Mouse (Mus musculus): Measurements from ENCODE around the gene Bax. TPM values are rescaled to one million over a fixed set of nuclear protein-coding genes. Genes with fewer than 3 reads are reported as not detected.
"Not testable (repeated sequence)": the region's sequence is repeated elsewhere in the genome, so short reads cannot be mapped to it uniquely, and the experiment has no call there.

Bax gene
- polyA plus RNA-seq, 1 experiment from 2014 or later: 201 TPM

- CTCF ChIA-PET: interaction anchor here (1.3 to 2.1 kb wide), 3 partner anchors 16 to 63 kb away, joined by 3 to 6 read pairs (median 4); no protein-coding TSS in a partner anchor
- in situ Hi-C loops (cut with MboI; ENCODE audit: low pct_unique_long_range_greater_than_20kb): no loop called here
- POLR2A ChIA-PET: interaction anchor here (0.6 kb wide), 1 partner anchor 30 kb away, joined by 3 read pairs; no protein-coding TSS in a partner anchor
- no peaks in the 10 kb centered on the region for H3K27me3 ChIP-seq
- no peak for TF ChIP-seq CTCF (IDR thresholded peaks at IDR 0.05)
- ATAC-seq: no peak
- no peak for DNase-seq (ENCODE audit: low read depth, low spot score)
These were observed 26.3 kb upstream of the Bax start for GRCm38 (mm10) chr7:45492951-45493350.

- ATAC-seq (no peak), DNase-seq (ENCODE audit: low read depth, low spot score) (no peak)
- CTCF ChIA-PET: interaction anchor here (0.9 to 1.4 kb wide), 2 partner anchors 16 kb away, joined by 3 to 4 read pairs; no protein-coding TSS in a partner anchor
- H3K27me3 ChIP-seq: no peaks in the 10 kb centered on the region
- in situ Hi-C loops (cut with MboI; ENCODE audit: low pct_unique_long_range_greater_than_20kb): no loop called here
- POLR2A ChIA-PET: no interaction called here
- no peak for TF ChIP-seq CTCF (IDR thresholded peaks at IDR 0.05)
These were observed 25.6 kb upstream of the Bax start for GRCm38 (mm10) chr7:45492225-45492844.

GRCm38 (mm10) chr7:45491264-45491663, 24.6 kb upstream of the Bax start:
- in situ Hi-C loops (cut with MboI; ENCODE audit: low pct_unique_long_range_greater_than_20kb): no loop called here
- CTCF ChIA-PET: interaction anchor here (0.8 to 1.3 kb wide), 2 partner anchors 10 to 70 kb away, joined by 3 read pairs; partner anchors contain the start of gene Tulp2
- H3K27me3 ChIP-seq: no peaks in the 10 kb centered on the region
- DNase-seq (ENCODE audit: low read depth, low spot score): no peak
- POLR2A ChIA-PET: interaction anchor here (0.6 kb wide), 1 partner anchor 55 kb away, joined by 7 read pairs; no protein-coding TSS in a partner anchor
- no peak for ATAC-seq
- no peak for TF ChIP-seq CTCF (IDR thresholded peaks at IDR 0.05)

- CTCF ChIA-PET: interaction anchor here (0.8 to 1.3 kb wide), 2 partner anchors 10 to 70 kb away, joined by 3 read pairs; partner anchors contain the start of gene Tulp2
- H3K27me3 ChIP-seq: no peaks in the 10 kb centered on the region
- ATAC-seq (no peak), DNase-seq (ENCODE audit: low read depth, low spot score) (no peak)
- POLR2A ChIA-PET: no interaction called here
- in situ Hi-C loops (cut with MboI; ENCODE audit: low pct_unique_long_range_greater_than_20kb): no loop called here
- TF ChIP-seq CTCF (IDR thresholded peaks at IDR 0.05): no peak
These were observed 24.1 kb upstream of the Bax start for GRCm38 (mm10) chr7:45490822-45491221.

GRCm38 (mm10) chr7:45489578-45489977, 22.9 kb upstream of the Bax start:
- in situ Hi-C loops (cut with MboI; ENCODE audit: low pct_unique_long_range_greater_than_20kb): no loop called here
- H3K27me3 ChIP-seq: no peaks in the 10 kb centered on the region
- POLR2A ChIA-PET: no interaction called here
- no peak for ATAC-seq
- DNase-seq (ENCODE audit: low read depth, low spot score): no peak
- no peak for TF ChIP-seq CTCF (IDR thresholded peaks at IDR 0.05)
- CTCF ChIA-PET: no interaction called here

- DNase-seq (ENCODE audit: low read depth, low spot score) (no peak), ATAC-seq (no peak)
- in situ Hi-C loops (cut with MboI; ENCODE audit: low pct_unique_long_range_greater_than_20kb): no loop called here
- TF ChIP-seq CTCF (IDR thresholded peaks at IDR 0.05): no peak
- H3K27me3 ChIP-seq: no peaks in the 10 kb centered on the region
- ChIA-PET POLR2A (interaction anchor here (0.6 to 0.9 kb wide), 3 partner anchors 9 to 16 kb away, joined by 3 read pairs; no protein-coding TSS in a partner anchor), CTCF (interaction anchor here (1.1 kb wide), 1 partner anchor 12 kb away, joined by 3 read pairs; no protein-coding TSS in a partner anchor)
These were observed 21.9 kb upstream of the Bax start, which contains the start of gene Dhdh for GRCm38 (mm10) chr7:45488293-45489204. Gene Dhdh (minus strand): TSS chr7:45488805.

GRCm38 (mm10) chr7:45487861-45488292, 21.2 kb upstream of the Bax start:
- in situ Hi-C loops (cut with MboI; ENCODE audit: low pct_unique_long_range_greater_than_20kb): no loop called here
- H3K27me3 ChIP-seq: no peaks in the 10 kb centered on the region
- no peak for TF ChIP-seq CTCF (IDR thresholded peaks at IDR 0.05)
- ChIA-PET CTCF (interaction anchor here (1.1 kb wide), 1 partner anchor 11 kb away, joined by 3 read pairs; no protein-coding TSS in a partner anchor), POLR2A (interaction anchor here (0.6 to 0.9 kb wide), 2 partner anchors 10 kb away, joined by 3 read pairs; no protein-coding TSS in a partner anchor)
- DNase-seq (ENCODE audit: low read depth, low spot score): no peak
- ATAC-seq: no peak

GRCm38 (mm10) chr7:45486761-45487415, 20.2 kb upstream of the Bax start, which contains the start of gene Gm45808:
Gene Gm45808 (minus strand): TSS chr7:45486811.
- ChIA-PET POLR2A (no interaction called here), CTCF (interaction anchor here (1.4 kb wide), 1 partner anchor 10 kb away, joined by 5 read pairs; no protein-coding TSS in a partner anchor)
- TF ChIP-seq CTCF (IDR thresholded peaks at IDR 0.05): no peak
- DNase-seq (ENCODE audit: low read depth, low spot score): no peak
- no peak for ATAC-seq
- in situ Hi-C loops (cut with MboI; ENCODE audit: low pct_unique_long_range_greater_than_20kb): no loop called here
- H3K27me3 ChIP-seq: no peaks in the 10 kb centered on the region

GRCm38 (mm10) chr7:45486158-45486557, 19.5 kb upstream of the Bax start:
- POLR2A ChIA-PET: no interaction called here
- TF ChIP-seq CTCF (IDR thresholded peaks at IDR 0.05): no peak
- DNase-seq (ENCODE audit: low read depth, low spot score) (no peak), ATAC-seq (no peak)
- H3K27me3 ChIP-seq: no peaks in the 10 kb centered on the region
- in situ Hi-C loops (cut with MboI; ENCODE audit: low pct_unique_long_range_greater_than_20kb): no loop called here
- CTCF ChIA-PET: interaction anchor here (1.4 kb wide), 1 partner anchor 10 kb away, joined by 5 read pairs; no protein-coding TSS in a partner anchor

GRCm38 (mm10) chr7:45484985-45485384, 18.3 kb upstream of the Bax start:
- ATAC-seq; in situ Hi-C loops (cut with MboI; ENCODE audit: low pct_unique_long_range_greater_than_20kb); DNase-seq (ENCODE audit: low read depth, low spot score); POLR2A ChIA-PET; H3K27me3 ChIP-seq: not testable (repeated sequence)
- CTCF ChIA-PET: interaction anchor here (1.4 kb wide), 1 partner anchor 8 kb away, joined by 5 read pairs; no protein-coding TSS in a partner anchor

All from Patski (cell line).